Mouse (Mus musculus) layer of hippocampus, postnatal 14 days (tissue): Measurements from ENCODE around the gene Sprr2a2. TPM values are rescaled to one million over a fixed set of nuclear protein-coding genes. Genes with fewer than 3 reads are reported as not detected.
"Not testable (repeated sequence)": the region's sequence is repeated elsewhere in the genome, so short reads cannot be mapped to it uniquely, and the experiment has no call there.

Experiments
- DNase-seq, 2 experiments: peaks; one replicate each; pipeline ENCODE4 v3.0.0; 2021 to 2022; ENCODE audit warnings: low spot score in 2 of 2, mixed read lengths in 1 of 2
- long read RNA-seq, 2 experiments: library from polyadenylated mRNA; stranded (forward); transcript quantifications; one replicate each; pipeline ENCODE4 v2.0.0; 2021
- total RNA-seq, 2 experiments: library from RNA; stranded (reverse); gene quantifications; 2 replicates each; pipeline ENCODE4 v1.2.3; 2021

Gene Sprr2a2
- not detected for total RNA-seq
- long read RNA-seq, experiment 1, result 0 reads
- long read RNA-seq, experiment 2, result 0 reads

GRCm38 (mm10) chr3:92215569-92215968 is at the start of gene Sprr2a2, which contains the start of gene Sprr2a1:
Gene Sprr2a2, plus strand, starts transcription at chr3:92215920.
Gene Sprr2a1, plus strand, starts transcription at chr3:92215799.
- DNase-seq, result not testable (repeated sequence)

- no peak for DNase-seq
Observed at GRCm38 (mm10) chr3:92169847-92170246, 45.9 kb upstream of the Sprr2a2 start.

- no peak for DNase-seq
Observed at GRCm38 (mm10) chr3:92176880-92177279, 38.8 kb upstream of the Sprr2a2 start.

GRCm38 (mm10) chr3:92195512-92196200 is 20.1 kb upstream of the Sprr2a2 start:
- DNase-seq, result no peak

- DNase-seq, result not testable (repeated sequence)
Observed at GRCm38 (mm10) chr3:92211133-92211925, 4.4 kb upstream of the Sprr2a2 start.

GRCm38 (mm10) chr3:92212059-92212458 is 3.7 kb upstream of the Sprr2a2 start:
- DNase-seq, result not testable (repeated sequence)

GRCm38 (mm10) chr3:92213651-92214050 is 2.1 kb upstream of the Sprr2a2 start:
- not testable (repeated sequence) for DNase-seq

- not testable (repeated sequence) for DNase-seq
Observed at GRCm38 (mm10) chr3:92219031-92219430, 3.3 kb downstream of the Sprr2a2 start.

- not testable (repeated sequence) for DNase-seq
Observed at GRCm38 (mm10) chr3:92223708-92224107, 8.0 kb downstream of the Sprr2a2 start.

GRCm38 (mm10) chr3:92227410-92227809 is 11.7 kb downstream of the Sprr2a2 start:
- DNase-seq, result not testable (repeated sequence)

GRCm38 (mm10) chr3:92236463-92237189 is 20.9 kb downstream of the Sprr2a2 start:
- not testable (repeated sequence) for DNase-seq

GRCm38 (mm10) chr3:92238736-92239135 is 23.0 kb downstream of the Sprr2a2 start:
- DNase-seq, result not testable (repeated sequence)

- not testable (repeated sequence) for DNase-seq
Observed at GRCm38 (mm10) chr3:92239197-92239596, 23.5 kb downstream of the Sprr2a2 start.

GRCm38 (mm10) chr3:92244833-92245232 is 29.1 kb downstream of the Sprr2a2 start:
- not testable (repeated sequence) for DNase-seq

- DNase-seq, result not testable (repeated sequence)
Observed at GRCm38 (mm10) chr3:92246245-92246644, 30.5 kb downstream of the Sprr2a2 start.

GRCm38 (mm10) chr3:92248494-92248893 is 32.8 kb downstream of the Sprr2a2 start:
- DNase-seq, result not testable (repeated sequence)

GRCm38 (mm10) chr3:92250450-92250849 is 34.7 kb downstream of the Sprr2a2 start:
- not testable (repeated sequence) for DNase-seq

- not testable (repeated sequence) for DNase-seq
Observed at GRCm38 (mm10) chr3:92253860-92254259, 38.1 kb downstream of the Sprr2a2 start.

- not testable (repeated sequence) for DNase-seq
Observed at GRCm38 (mm10) chr3:92258526-92258925, 42.8 kb downstream of the Sprr2a2 start.

- DNase-seq, result not testable (repeated sequence)
Observed at GRCm38 (mm10) chr3:92263462-92263861, 47.7 kb downstream of the Sprr2a2 start.

GRCm38 (mm10) chr3:92271414-92271985 is 55.8 kb downstream of the Sprr2a2 start:
- not testable (repeated sequence) for DNase-seq
